Mouse (Mus musculus) limb, embryonic 15.5 days (tissue): ENCODE results near the gene Washc1. TPM values are rescaled to one million over a fixed set of nuclear protein-coding genes. Genes with fewer than 3 reads are reported as not detected.
A peak's percentile ranks its signal among the peaks of the same experiment; 100 is the strongest.

Source experiments
- ATAC-seq: fragments of 200-750 bp; cut with Nextera tagmentation; 2 replicates; pipeline ENCODE4 v1.8.0; 2017; ENCODE audit warnings: low read depth, moderate TSS enrichment; ENCODE audit not compliant: insufficient number of reproducible peaks, low FRiP score, low TSS enrichment
- H3K27ac ChIP-seq: fragments of 300-500 bp; sonication (generic); 2 replicates; pipeline ENCODE4 v1.5.1; 2015; ENCODE audit warnings: moderate library complexity, mild to moderate bottlenecking, inconsistent platforms
- H3K27me3 ChIP-seq: fragments of 300-500 bp; sonication (generic); 2 replicates; pipeline ENCODE4 v1.6.1; 2015; ENCODE audit warnings: inconsistent platforms
- H3K36me3 ChIP-seq: fragments of 300-500 bp; sonication (generic); 2 replicates; pipeline ENCODE4 v1.6.1; 2015; ENCODE audit warnings: inconsistent platforms
- H3K4me1 ChIP-seq: fragments of 300-500 bp; sonication (generic); 2 replicates; pipeline ENCODE4 v1.6.1; 2015; ENCODE audit warnings: inconsistent platforms
- H3K4me2 ChIP-seq: fragments of 300-500 bp; sonication (generic); 2 replicates; pipeline ENCODE4 v1.6.1; 2015; ENCODE audit warnings: mild to moderate bottlenecking, inconsistent platforms
- H3K4me3 ChIP-seq: fragments of 300-500 bp; sonication (generic); 2 replicates; pipeline ENCODE4 v1.5.1; 2015; ENCODE audit warnings: mild to moderate bottlenecking, inconsistent platforms
- H3K9ac ChIP-seq: fragments of 300-500 bp; sonication (generic); 2 replicates; pipeline ENCODE4 v1.6.1; 2015; ENCODE audit warnings: inconsistent platforms
- H3K9me3 ChIP-seq: fragments of 300-500 bp; sonication (generic); 2 replicates; pipeline ENCODE4 v1.6.1; 2016; ENCODE audit warnings: inconsistent platforms
- WGBS: fragments of 180-500 bp; shearing (Covaris S2); methylation state at CpG from one replicate; pipeline ENCODE4 v1.1.7; 2015; 5-methylcytosine and 5-hydroxymethylcytosine counted together
- polyA plus RNA-seq: library from polyadenylated mRNA; unstranded; fragments of >200 nt; fragmentation: Nextera tagmentation; extraction: Ambion mirVana; gene quantifications from 2 replicates; pipeline ENCODE4 v1.2.1, GENCODE M21; 2015

Gene Washc1
- polyA plus RNA-seq, 1 experiment from 2014 or later = 40.7 TPM

DNA sequence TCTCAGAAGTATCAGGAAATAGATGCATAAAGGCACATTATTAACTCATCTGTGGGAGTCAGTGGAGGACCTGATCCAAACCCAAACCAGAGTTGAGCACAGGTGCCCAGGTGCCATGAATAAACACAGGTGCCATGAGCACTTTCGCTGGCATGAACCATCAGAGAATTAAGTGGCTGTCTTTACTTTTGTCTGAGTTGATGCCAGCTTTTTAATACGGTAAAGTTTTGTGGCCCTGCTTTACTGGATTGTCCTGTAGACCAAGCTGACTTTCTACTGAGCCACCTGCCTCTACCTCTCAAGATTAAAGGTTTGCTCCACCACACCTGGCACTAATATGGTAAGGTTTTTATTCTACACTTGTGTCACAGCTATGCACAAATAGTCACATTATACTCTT lies 19.3 kb upstream of the Washc1 start:
- 84% methylated on average over 2 of the region's 2 CpGs for WGBS
- H3K27ac ChIP-seq = 0 out of 2 replicates have a peak overlapping the region, but pooled peaks have one; percentile 38
- no peaks in the 10 kb centered on the region for H3K9me3 ChIP-seq
- H3K27me3 ChIP-seq = no peaks in the 10 kb centered on the region
- peaks cover 31% of the 10 kb centered on the region for H3K36me3 ChIP-seq
- ATAC-seq = no peak
- no peaks in the 10 kb centered on the region for H3K4me1 ChIP-seq
- no peak overlapping the region for H3K4me2 ChIP-seq
- no peak overlapping the region for H3K9ac ChIP-seq
- no peak overlapping the region for H3K4me3 ChIP-seq

DNA sequence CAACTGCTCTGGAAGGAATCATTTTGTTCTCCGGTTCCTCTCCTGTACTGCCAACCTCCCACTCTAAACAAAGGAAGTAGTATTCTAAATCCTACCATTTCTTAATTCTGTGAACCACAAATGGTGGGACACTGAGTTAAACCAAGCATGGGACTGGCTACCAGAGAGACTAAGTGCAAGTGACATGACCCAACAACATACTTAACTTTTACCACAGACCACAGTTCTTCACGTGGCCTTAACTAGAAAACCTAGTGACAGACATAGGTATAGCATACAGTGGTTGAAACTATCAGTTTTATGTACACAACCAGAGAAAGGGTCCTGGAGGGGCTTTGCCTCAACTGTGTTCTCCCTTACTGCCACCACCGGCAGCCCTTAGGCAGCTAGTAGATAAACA lies 18.7 kb upstream of the Washc1 start:
- Histone ChIP-seq H3K4me1 (no peaks in the 10 kb centered on the region), H3K4me3 (no peak overlapping the region), H3K9me3 (no peaks in the 10 kb centered on the region), H3K9ac (no peak overlapping the region), H3K36me3 (peaks cover 26% of the 10 kb centered on the region), H3K27me3 (no peaks in the 10 kb centered on the region), H3K4me2 (no peak overlapping the region), H3K27ac (no peak overlapping the region)
- 83% methylated on average over 3 of the region's 3 CpGs for WGBS
- no peak for ATAC-seq

DNA sequence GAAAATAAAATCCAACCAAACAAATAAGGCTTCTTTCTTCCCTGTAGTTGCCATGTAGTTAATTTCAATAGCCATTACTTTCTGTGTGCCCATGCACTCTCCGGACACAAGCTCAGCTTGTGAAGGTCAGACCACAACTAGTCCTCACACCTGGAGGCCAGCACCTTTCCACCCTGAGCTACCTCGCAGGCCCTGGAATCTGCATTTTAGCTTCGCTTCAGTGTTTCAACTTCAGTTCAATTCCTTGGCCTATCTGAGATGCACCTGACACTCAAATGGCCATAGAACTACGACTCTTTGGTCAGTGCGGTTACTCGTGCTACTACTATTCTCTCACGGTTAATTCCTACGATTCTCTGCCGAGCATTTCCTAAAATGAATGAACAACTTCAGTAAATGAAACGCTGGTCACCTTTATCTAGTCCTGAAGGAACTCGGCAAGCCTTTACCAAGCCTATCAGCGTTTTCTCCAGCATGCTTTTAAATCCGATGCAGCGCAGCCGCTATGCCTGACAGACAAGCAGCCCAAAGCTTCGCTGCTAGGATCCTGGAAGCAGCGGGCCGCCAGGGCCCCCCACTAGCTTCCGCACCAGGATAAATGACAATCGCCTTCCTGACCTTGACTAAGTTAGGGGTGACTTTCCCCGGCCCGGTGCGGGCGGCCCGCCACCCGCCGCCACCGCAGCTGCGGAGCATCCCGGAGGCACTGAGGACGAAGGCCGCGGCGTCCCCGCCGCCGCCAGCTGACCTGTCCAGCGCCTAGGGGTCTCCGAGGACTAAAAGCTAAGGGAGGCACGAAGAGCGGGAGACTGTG lies 10.6 kb upstream of the Washc1 start:
- Histone ChIP-seq H3K4me3 (peak overlapping the region; percentile 97), H3K4me1 (peaks cover 14% of the 10 kb centered on the region), H3K27ac (peak overlapping the region; percentile 93), H3K27me3 (no peaks in the 10 kb centered on the region), H3K9me3 (no peaks in the 10 kb centered on the region), H3K36me3 (no peaks in the 10 kb centered on the region), H3K4me2 (peak overlapping the region; percentile 59), H3K9ac (peak overlapping the region; percentile 95)
- under 1% methylated on average over 41 of the region's 41 CpGs for WGBS
- ATAC-seq = 0 out of 2 replicates have a peak, but pooled peaks have one; percentile 12

DNA sequence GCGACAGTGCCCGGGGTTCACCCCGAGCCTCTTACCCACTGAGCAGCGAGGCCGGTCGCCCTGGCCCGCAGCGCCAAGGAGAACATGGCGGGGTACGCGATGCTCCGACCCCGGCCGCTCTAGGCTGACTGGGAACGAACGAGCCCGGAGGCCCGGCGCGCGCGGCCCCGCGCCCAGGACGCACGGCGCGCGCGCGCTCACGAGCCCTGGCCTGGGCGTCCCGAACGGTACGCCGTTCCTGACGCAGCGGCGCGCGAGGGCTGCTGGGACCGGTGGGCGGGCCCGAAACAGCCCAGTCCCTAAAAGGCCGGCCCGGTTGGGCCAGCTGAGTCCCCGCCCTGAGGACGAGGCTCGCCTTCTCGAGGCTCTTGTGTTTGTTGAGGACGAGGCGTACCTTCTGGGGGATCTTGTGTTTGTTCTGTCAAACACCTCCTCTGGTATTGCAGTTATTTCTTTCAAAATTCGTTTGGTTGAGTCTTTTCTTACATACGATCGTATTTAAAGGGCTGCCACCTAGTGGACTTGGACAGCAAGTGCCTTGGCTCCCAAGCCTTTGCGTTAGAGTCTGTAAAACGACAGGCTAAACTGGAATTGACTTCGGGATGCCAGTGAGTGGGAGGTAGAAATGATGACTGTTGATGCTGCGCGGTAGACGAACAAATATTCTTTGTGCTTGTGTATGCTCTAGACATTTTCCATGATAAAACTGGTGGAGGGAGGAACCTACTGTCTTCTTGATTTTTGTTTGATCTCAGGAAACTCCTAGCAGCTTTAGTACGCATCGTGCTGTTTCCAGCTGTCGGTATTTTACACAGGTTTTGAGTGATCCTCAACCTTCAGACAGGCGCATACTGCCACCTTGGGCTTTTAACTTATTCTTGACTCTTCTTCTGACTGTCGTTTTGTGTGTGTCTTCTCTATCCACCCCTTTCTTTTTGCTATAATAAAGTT lies 9.7 kb upstream of the Washc1 start, which contains the start of gene Ndufv2:
TSS of gene Ndufv2 (minus strand) at position 180 of the 951 bp plus-strand sequence.
- Histone ChIP-seq H3K9ac (peak within 1 kb of the TSS; percentile 95), H3K27ac (peak within 1 kb of the TSS; percentile 95), H3K4me1 (peaks cover 15% of the 10 kb centered on the region), H3K4me3 (peak within 1 kb of the TSS; percentile 97), H3K9me3 (no peaks in the 10 kb centered on the region), H3K36me3 (no peaks in the 10 kb centered on the region), H3K4me2 (peak within 1 kb of the TSS; percentile 60), H3K27me3 (no peaks in the 10 kb centered on the region)
- peak; percentile 100 for ATAC-seq
- under 1% methylated on average over 62 of the region's 67 CpGs for WGBS

DNA sequence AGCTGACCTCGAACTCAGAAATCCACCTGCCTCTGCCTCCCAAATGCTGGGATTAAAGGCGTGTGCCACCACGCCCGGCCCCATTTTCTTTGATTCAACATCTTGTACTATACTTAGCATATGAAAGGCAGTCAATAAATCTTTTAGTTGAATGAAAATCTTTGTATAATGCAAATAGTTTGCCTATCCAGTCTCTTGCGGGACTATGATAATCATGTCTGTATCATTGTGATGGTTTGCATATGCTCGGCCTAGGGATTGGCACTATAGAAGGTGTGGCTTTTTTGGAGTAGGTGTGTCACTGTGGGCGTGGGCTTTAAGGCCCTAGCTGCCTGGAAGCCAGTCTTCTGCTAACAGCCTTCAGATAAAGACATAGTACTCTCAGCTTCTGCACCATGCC lies 7.3 kb upstream of the Washc1 start:
- 84% methylated on average over 7 of the region's 7 CpGs for WGBS
- no peak overlapping the region for H3K4me2 ChIP-seq
- no peak overlapping the region for H3K4me3 ChIP-seq
- H3K27ac ChIP-seq = no peak overlapping the region
- ATAC-seq = no peak
- peaks cover 16% of the 10 kb centered on the region for H3K4me1 ChIP-seq
- no peaks in the 10 kb centered on the region for H3K36me3 ChIP-seq
- no peaks in the 10 kb centered on the region for H3K9me3 ChIP-seq
- H3K27me3 ChIP-seq = no peaks in the 10 kb centered on the region
- H3K9ac ChIP-seq = no peak overlapping the region

GRCm38 (mm10) chr17:66106601-66107267 lies 4.6 kb upstream of the Washc1 start:
- no peak for ATAC-seq

DNA sequence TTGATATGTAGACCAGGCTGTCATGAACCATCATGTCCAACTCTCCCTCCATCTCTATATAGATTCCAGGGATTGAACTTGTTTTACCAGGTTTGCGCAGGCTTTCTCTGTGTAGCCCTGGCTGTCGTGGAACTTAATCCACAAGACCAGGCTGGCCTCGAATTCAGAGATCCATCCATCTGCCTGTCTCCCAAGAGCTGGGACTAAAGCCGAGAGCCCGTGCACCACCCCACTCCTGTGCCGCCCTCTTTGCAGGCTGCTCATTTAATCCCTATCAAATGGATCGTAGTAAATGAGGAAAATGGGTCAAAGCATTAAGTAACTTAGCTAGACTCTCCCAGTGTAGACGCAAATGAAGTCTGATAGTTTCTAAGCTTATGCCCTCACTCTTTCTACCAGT lies 3.9 kb upstream of the Washc1 start:
- 63% methylated on average over 8 of the region's 8 CpGs for WGBS
- Histone ChIP-seq H3K4me3 (no peak overlapping the region), H3K9me3 (no peaks in the 10 kb centered on the region), H3K9ac (no peak overlapping the region), H3K4me2 (no peak overlapping the region), H3K27me3 (no peaks in the 10 kb centered on the region), H3K36me3 (no peaks in the 10 kb centered on the region), H3K27ac (no peak overlapping the region), H3K4me1 (peaks cover 14% of the 10 kb centered on the region)
- ATAC-seq = no peak

More at GRCm38 (mm10) chr17:66106601-66107267, 4.6 kb upstream of the Washc1 start:
- no peaks in the 10 kb centered on the region for H3K27me3 ChIP-seq
- peaks cover 9% of the 10 kb centered on the region for H3K4me1 ChIP-seq
- 51% methylated on average over 10 of the region's 10 CpGs for WGBS
- H3K27ac ChIP-seq = no peak overlapping the region
- H3K4me3 ChIP-seq = no peak overlapping the region
- no peak overlapping the region for H3K4me2 ChIP-seq
- no peak overlapping the region for H3K9ac ChIP-seq
- H3K36me3 ChIP-seq = no peaks in the 10 kb centered on the region
- no peaks in the 10 kb centered on the region for H3K9me3 ChIP-seq

DNA sequence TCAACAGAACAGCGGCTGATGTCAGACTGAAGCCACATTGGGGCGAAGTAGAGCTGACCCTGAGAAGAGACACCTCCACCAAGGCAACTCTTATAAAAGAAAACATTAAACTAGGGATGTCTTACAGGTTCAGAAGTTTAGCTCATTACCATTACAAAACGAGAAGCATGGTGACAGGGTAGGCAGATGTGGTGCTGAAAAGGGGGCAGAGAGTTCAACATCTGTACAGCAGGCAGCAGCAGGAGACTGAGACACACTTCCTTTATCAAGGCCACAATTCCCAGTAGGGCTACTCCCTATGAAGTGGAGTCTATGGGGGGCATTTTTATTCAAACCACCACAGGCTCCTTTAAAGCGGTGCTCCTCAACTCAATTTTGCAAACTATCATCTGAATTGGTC lies 3.1 kb upstream of the Washc1 start:
- Histone ChIP-seq H3K36me3 (no peaks in the 10 kb centered on the region), H3K27ac (no peak overlapping the region), H3K9me3 (no peaks in the 10 kb centered on the region), H3K4me3 (no peak overlapping the region), H3K27me3 (no peaks in the 10 kb centered on the region), H3K9ac (no peak overlapping the region), H3K4me1 (peaks cover 17% of the 10 kb centered on the region), H3K4me2 (no peak overlapping the region)
- 72% methylated on average over 4 of the region's 4 CpGs for WGBS
- no peak for ATAC-seq

DNA sequence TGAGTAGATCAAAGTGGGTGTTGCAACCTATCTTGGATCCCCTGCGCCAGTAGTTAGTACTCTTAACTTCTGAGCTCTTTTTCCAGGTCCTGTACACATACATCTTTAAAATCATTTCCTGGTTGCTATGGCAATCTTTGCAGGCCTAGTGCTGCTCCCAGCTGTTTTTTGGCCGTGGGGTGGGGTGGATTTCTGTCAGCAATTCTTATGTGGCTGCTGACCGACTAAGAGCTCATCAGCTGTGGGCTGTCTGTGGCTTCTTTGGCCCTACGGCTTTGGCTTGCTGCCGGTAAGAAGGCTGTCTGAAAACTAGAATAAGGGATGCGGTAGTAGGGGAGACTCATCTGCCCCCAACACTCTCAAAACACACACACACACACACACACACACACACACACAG lies 599 bp upstream of the Washc1 start:
- H3K27ac ChIP-seq = no peak overlapping the region
- peaks cover 24% of the 10 kb centered on the region for H3K36me3 ChIP-seq
- H3K4me3 ChIP-seq = peak overlapping the region; percentile 94
- ATAC-seq = no peak
- peaks cover 17% of the 10 kb centered on the region for H3K4me1 ChIP-seq
- H3K27me3 ChIP-seq = no peaks in the 10 kb centered on the region
- no peaks in the 10 kb centered on the region for H3K9me3 ChIP-seq
- 40% methylated on average over 6 of the region's 6 CpGs for WGBS
- peak overlapping the region; percentile 14; the same call in 1 of the 2 replicates for H3K9ac ChIP-seq
- H3K4me2 ChIP-seq = peak overlapping the region; percentile 56

GRCm38 (mm10) chr17:66112166-66112565 lies 821 bp downstream of the Washc1 start:
- ATAC-seq = no peak
- Histone ChIP-seq H3K27ac (no peak overlapping the region), H3K4me1 (peaks cover 15% of the 10 kb centered on the region), H3K9ac (peak overlapping the region; percentile 76), H3K9me3 (no peaks in the 10 kb centered on the region), H3K27me3 (no peaks in the 10 kb centered on the region), H3K36me3 (peaks cover 38% of the 10 kb centered on the region), H3K4me3 (peak overlapping the region; percentile 94), H3K4me2 (peak overlapping the region; percentile 56)
- 35% methylated on average over 4 of the region's 4 CpGs for WGBS

GRCm38 (mm10) chr17:66118991-66119390 lies 7.6 kb downstream of the Washc1 start:
- Histone ChIP-seq H3K27ac (no peak overlapping the region), H3K9ac (no peak overlapping the region), H3K9me3 (no peaks in the 10 kb centered on the region), H3K4me2 (no peak overlapping the region), H3K27me3 (no peaks in the 10 kb centered on the region), H3K4me1 (0 out of 2 replicates have a peak, but pooled peaks cover under 1% of the 10 kb centered on the region), H3K4me3 (no peak overlapping the region), H3K36me3 (peaks cover 60% of the 10 kb centered on the region)
- WGBS = 89% methylated on average over 8 of the region's 8 CpGs
- no peak for ATAC-seq
